Mouse (Mus musculus): ENCODE results near the gene Zbtb5. TPM values are rescaled to one million over a fixed set of nuclear protein-coding genes. Genes with fewer than 3 reads are reported as not detected.

Gene Zbtb5
- total and polyA plus RNA-seq, 3 experiments, result 9.1 to 10.2 TPM; not detected in 1

DNA sequence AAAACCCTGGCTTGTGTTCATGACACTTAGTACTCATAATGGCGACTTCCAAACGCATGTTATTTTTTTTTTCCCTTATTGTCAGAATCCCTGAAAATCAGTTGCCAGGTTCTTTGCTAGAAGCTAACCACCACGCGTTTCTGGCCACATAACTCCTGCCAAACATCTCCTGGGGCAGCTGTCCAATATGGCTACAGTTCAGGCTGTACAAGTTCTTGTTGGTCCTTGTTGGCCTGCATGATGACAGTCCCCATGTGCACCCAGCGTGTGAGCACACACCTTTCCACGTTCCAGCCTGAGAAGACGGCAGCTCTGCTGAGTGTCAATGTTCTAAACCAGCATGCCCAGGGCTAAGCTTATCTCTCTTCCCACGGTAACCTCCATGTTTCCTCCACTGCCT is 43.2 kb upstream of the Zbtb5 start:
- Histone ChIP-seq H3K27me3 (ENCODE audit: control insufficient read depth in 1 of 2, insufficient read depth in 2 of 2, low read length in 2 of 2) (no peaks in the 10 kb centered on the region), H3K27ac (ENCODE audit: control insufficient read depth, low read depth, low read length) (no peak overlapping the region), H3K36me3 (ENCODE audit: control insufficient read depth in 1 of 2, insufficient read depth in 2 of 2, low read length in 2 of 2) (no peaks in the 10 kb centered on the region), H3K4me1 (ENCODE audit: control insufficient read depth in 1 of 2, insufficient read depth in 2 of 2, low read length in 2 of 2) (no peaks in the 10 kb centered on the region; a peak in 1 of 4 replicates), H3K9me3 (replicated peaks; ENCODE audit: insufficient read depth, low read length) (no peaks in the 10 kb centered on the region), H3K9ac (ENCODE audit: control insufficient read depth, low read depth, low read length, poor library complexity, severe bottlenecking) (no peak overlapping the region), H3K79me2 (ENCODE audit: control insufficient read depth, insufficient read depth, low read length, poor library complexity) (no peaks in the 10 kb centered on the region), H3K4me3 (ENCODE audit: control insufficient read depth in 1 of 2, insufficient read depth in 1 of 2, low read depth in 2 of 2, low read length in 2 of 2) (no peak overlapping the region)
- TF ChIP-seq GABPA (IDR thresholded peaks at IDR 0.05; ENCODE audit: low read depth, low read length) (no peak), POLR2AphosphoS5 (IDR thresholded peaks at IDR 0.05; ENCODE audit: borderline replicate concordance, low read depth, low read length) (no peak), ZKSCAN1 (IDR thresholded peaks at IDR 0.05; ENCODE audit: low read depth, low read length) (no peak), CHD1 (IDR thresholded peaks at IDR 0.05; ENCODE audit: low read depth, low read length) (no peak), HCFC1 (IDR thresholded peaks at IDR 0.05; ENCODE audit: low read depth, low read length) (no peak), TCF12 (IDR thresholded peaks at IDR 0.05; ENCODE audit: low read depth, low read length) (no peak), BHLHE40 (IDR thresholded peaks at IDR 0.05; ENCODE audit: borderline replicate concordance, low read depth, low read length) (no peak), ZC3H11A (IDR thresholded peaks at IDR 0.05; ENCODE audit: low read depth, low read length) (no peak), USF2 (IDR thresholded peaks at IDR 0.05; ENCODE audit: borderline replicate concordance in 1 of 2, insufficient read depth in 1 of 2, low read depth in 1 of 2, low read length in 2 of 2) (no peak), ETS1 (IDR thresholded peaks at IDR 0.05; ENCODE audit: low read depth, low read length) (no peak), ZMIZ1 (IDR thresholded peaks at IDR 0.05; ENCODE audit: low read depth, low read length) (no peak), MYC (IDR thresholded peaks at IDR 0.05; ENCODE audit: low read depth, low read length) (no peak), MEF2A (IDR thresholded peaks at IDR 0.05; ENCODE audit: extremely low read depth, insufficient replicate concordance, low read depth, low read length, poor library complexity, severe bottlenecking) (no peak), ZNF384 (IDR thresholded peaks at IDR 0.05; ENCODE audit: low read depth, low read length) (no peak), CHD2 (IDR thresholded peaks at IDR 0.05; ENCODE audit: low read length) (no peak), RCOR1 (IDR thresholded peaks at IDR 0.05; ENCODE audit: low read depth, low read length) (no peak), ELF1 (IDR thresholded peaks at IDR 0.05; ENCODE audit: low read depth, low read length) (no peak), POLR2A (IDR thresholded peaks at IDR 0.05; ENCODE audit: control insufficient read depth in 1 of 2, insufficient read depth in 1 of 2, low read depth in 1 of 2, low read length in 2 of 2, poor library complexity in 1 of 2) (no peak), GATA1 (IDR thresholded peaks at IDR 0.05; ENCODE audit: low read depth, low read length) (no peak)
- no peak for DNase-seq (ENCODE audit: low read depth, low spot score)

DNA sequence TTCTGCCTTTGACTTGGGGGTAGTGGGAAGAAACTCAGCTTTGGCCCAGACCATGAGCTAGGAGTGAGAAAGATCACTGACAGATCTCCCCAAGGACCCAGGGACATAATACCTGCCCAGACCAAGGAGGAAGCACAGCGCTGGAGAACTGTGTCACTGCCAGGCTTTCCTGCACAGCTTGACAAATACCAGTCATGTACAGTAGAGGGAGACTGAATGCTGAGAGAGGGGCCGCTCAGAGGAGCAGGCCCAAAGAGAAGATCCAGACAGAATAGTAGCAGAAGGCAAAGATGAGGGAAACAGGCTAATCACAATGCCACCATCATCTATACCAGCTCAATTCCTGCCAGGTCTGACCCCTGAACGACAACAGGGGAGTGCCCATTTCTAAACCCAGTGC is 42.6 kb upstream of the Zbtb5 start:
- Histone ChIP-seq H3K4me1 (ENCODE audit: control insufficient read depth in 1 of 2, insufficient read depth in 2 of 2, low read length in 2 of 2) (no peaks in the 10 kb centered on the region; a peak in 1 of 4 replicates), H3K27me3 (ENCODE audit: control insufficient read depth in 1 of 2, insufficient read depth in 2 of 2, low read length in 2 of 2) (no peaks in the 10 kb centered on the region), H3K27ac (ENCODE audit: control insufficient read depth, low read depth, low read length) (no peak overlapping the region), H3K4me3 (ENCODE audit: control insufficient read depth in 1 of 2, insufficient read depth in 1 of 2, low read depth in 2 of 2, low read length in 2 of 2) (no peak overlapping the region), H3K79me2 (ENCODE audit: control insufficient read depth, insufficient read depth, low read length, poor library complexity) (no peaks in the 10 kb centered on the region), H3K9me3 (replicated peaks; ENCODE audit: insufficient read depth, low read length) (no peaks in the 10 kb centered on the region), H3K36me3 (ENCODE audit: control insufficient read depth in 1 of 2, insufficient read depth in 2 of 2, low read length in 2 of 2) (no peaks in the 10 kb centered on the region), H3K9ac (ENCODE audit: control insufficient read depth, low read depth, low read length, poor library complexity, severe bottlenecking) (no peak overlapping the region)
- peak; percentile 33; the same call in 1 of the 2 replicates for TF ChIP-seq SMC3 (IDR thresholded peaks at IDR 0.05; ENCODE audit: low read depth, low read length)
- peak; percentile 32 for TF ChIP-seq RAD21 (IDR thresholded peaks at IDR 0.05; ENCODE audit: low read depth, low read length)
- TF ChIP-seq CHD1 (IDR thresholded peaks at IDR 0.05; ENCODE audit: low read depth, low read length), result no peak
- TF ChIP-seq CTCF (IDR thresholded peaks at IDR 0.05 in 2 of 3, conservative IDR thresholded peaks at IDR 0.05 in 1 of 3; ENCODE audit: control insufficient read depth in 1 of 3, insufficient read depth in 1 of 3, low read depth in 2 of 3, low read length in 3 of 3, poor library complexity in 1 of 3, severe bottlenecking in 1 of 3), result peak in 2 of 3 experiments; percentile 5 to 40; a peak in 2 of 6 replicates
- DNase-seq (ENCODE audit: low read depth, low spot score), result no peak
